Mouse (Mus musculus): Measurements from ENCODE around the gene Hnrnpa3.
"Not testable (repeated sequence)": the region's sequence is repeated elsewhere in the genome, so short reads cannot be mapped to it uniquely, and the experiment has no call there.

Hnrnpa3 gene

GRCm38 (mm10) chr2:75658727-75659628 is at the start of gene Hnrnpa3:
Hnrnpa3 (plus strand) TSS chr2:75659261.
- peak; percentile 98 for DNase-seq

- DNase-seq = no peak
Measured at GRCm38 (mm10) chr2:75609971-75610370, 49.1 kb upstream of the Hnrnpa3 start.

- DNase-seq = not testable (repeated sequence)
Measured at GRCm38 (mm10) chr2:75610602-75611001, 48.5 kb upstream of the Hnrnpa3 start.

- no peak for DNase-seq
Measured at GRCm38 (mm10) chr2:75611041-75611805, 47.8 kb upstream of the Hnrnpa3 start.

- DNase-seq = no peak
Measured at GRCm38 (mm10) chr2:75612006-75612405, 47.1 kb upstream of the Hnrnpa3 start.

- DNase-seq = no peak
Measured at GRCm38 (mm10) chr2:75612981-75613567, 46.0 kb upstream of the Hnrnpa3 start.

- no peak for DNase-seq
Measured at GRCm38 (mm10) chr2:75614577-75614976, 44.5 kb upstream of the Hnrnpa3 start.

GRCm38 (mm10) chr2:75616911-75617310 is 42.1 kb upstream of the Hnrnpa3 start:
- DNase-seq = no peak

- no peak for DNase-seq
Measured at GRCm38 (mm10) chr2:75618712-75619111, 40.3 kb upstream of the Hnrnpa3 start.

GRCm38 (mm10) chr2:75621873-75622654 is 37.0 kb upstream of the Hnrnpa3 start:
- DNase-seq = no peak

- no peak for DNase-seq
Measured at GRCm38 (mm10) chr2:75625086-75625485, 34.0 kb upstream of the Hnrnpa3 start.

GRCm38 (mm10) chr2:75626597-75627440 is 32.2 kb upstream of the Hnrnpa3 start:
- DNase-seq = no peak

- DNase-seq = no peak
Measured at GRCm38 (mm10) chr2:75628487-75628886, 30.6 kb upstream of the Hnrnpa3 start.

GRCm38 (mm10) chr2:75631421-75631820 is 27.6 kb upstream of the Hnrnpa3 start:
- no peak for DNase-seq

- DNase-seq = no peak
Measured at GRCm38 (mm10) chr2:75632043-75632442, 27.0 kb upstream of the Hnrnpa3 start.

GRCm38 (mm10) chr2:75632721-75633181 is 26.3 kb upstream of the Hnrnpa3 start:
- DNase-seq = no peak

- DNase-seq = no peak
Measured at GRCm38 (mm10) chr2:75633381-75633780, 25.7 kb upstream of the Hnrnpa3 start.

GRCm38 (mm10) chr2:75633784-75634183 is 25.3 kb upstream of the Hnrnpa3 start:
- DNase-seq = no peak

GRCm38 (mm10) chr2:75634431-75634830 is 24.6 kb upstream of the Hnrnpa3 start:
- DNase-seq = not testable (repeated sequence)

GRCm38 (mm10) chr2:75636261-75637054 is 22.6 kb upstream of the Hnrnpa3 start:
- DNase-seq = no peak

GRCm38 (mm10) chr2:75637055-75637304 is 22.1 kb upstream of the Hnrnpa3 start:
- DNase-seq = not testable (repeated sequence)
